Mouse (Mus musculus) layer of hippocampus, adult 8-10 months (tissue): ENCODE measurements around the gene Zswim9. TPM values are rescaled to one million over a fixed set of nuclear protein-coding genes. Genes with fewer than 3 reads are reported as not detected.

Experiments used
- DNase-seq, 2 experiments: peaks; one replicate each; pipeline ENCODE4 v3.0.0; 2022; ENCODE audit warnings: low spot score in 2 of 2
- total RNA-seq, 4 experiments: library from RNA; stranded (reverse); gene quantifications; 2 replicates each; pipeline ENCODE4 v1.2.4; 2022

Gene Zswim9
- total RNA-seq, 4 experiments from 2014 or later, result 15.2 to 18.8 (median 17.9) TPM

DNA sequence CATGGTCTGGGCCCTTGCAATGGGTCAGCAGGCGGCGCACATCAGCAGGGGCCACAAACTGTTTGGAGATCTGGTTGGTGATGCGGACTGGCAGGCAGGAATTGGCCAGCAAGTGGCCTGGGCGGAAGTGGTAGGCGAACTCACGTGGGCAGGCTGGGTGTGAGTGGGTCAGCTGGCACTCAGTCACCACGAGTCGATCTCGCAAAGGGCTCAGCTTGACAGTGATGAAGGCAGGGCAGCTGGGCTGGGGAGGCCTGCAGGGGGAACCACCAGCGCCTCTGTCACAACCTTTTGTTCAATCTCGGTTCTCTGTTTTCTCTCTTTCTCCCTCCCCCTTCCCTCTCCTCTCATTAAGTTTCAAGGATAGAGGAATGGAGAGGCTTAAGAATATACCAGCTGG is 9.1 kb downstream of the Zswim9 start:
- DNase-seq, result no peak

DNA sequence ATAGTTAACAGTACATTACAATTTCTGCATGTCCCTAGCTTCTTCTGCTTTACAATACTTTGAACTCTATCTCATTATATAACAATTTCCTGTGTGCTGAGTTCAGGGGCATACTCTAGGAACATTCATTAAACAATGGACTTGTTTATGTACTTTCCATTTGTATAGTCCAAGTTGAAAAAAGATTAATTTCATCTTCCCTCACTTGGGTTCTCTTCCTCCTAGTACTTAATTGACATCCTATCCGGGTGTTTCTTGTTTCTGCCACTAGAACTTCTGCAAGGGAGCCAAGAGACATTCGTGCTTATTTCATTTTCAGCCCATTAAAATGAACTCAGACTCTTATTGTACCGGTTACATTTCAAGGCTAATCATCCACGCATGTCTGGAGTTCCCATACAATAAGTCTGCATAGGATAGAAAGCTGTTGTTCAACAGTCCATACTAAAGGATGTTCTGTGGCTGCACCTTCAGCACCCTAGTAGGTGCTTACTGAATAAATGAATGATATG is 9.7 kb downstream of the Zswim9 start:
- no peak for DNase-seq

DNA sequence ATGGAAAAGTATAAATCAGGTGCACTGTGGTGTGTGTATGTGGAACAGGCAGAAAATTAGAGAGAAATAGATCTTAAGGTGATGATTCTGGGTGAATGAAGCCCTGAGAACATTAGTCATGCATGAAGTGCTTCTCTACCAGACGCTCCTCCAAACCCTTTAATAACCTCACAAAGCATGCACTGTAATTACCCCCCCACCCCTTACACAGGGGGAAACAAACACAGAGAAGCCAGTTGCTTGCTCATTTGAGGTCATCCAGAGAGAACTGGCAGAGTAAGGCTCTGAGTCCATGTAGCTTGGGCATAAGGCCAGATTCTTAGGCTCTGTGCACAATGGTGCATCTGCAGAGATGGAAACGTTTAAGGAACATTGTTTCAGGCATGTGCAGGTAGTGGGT is 14.1 kb downstream of the Zswim9 start:
- DNase-seq, result no peak

DNA sequence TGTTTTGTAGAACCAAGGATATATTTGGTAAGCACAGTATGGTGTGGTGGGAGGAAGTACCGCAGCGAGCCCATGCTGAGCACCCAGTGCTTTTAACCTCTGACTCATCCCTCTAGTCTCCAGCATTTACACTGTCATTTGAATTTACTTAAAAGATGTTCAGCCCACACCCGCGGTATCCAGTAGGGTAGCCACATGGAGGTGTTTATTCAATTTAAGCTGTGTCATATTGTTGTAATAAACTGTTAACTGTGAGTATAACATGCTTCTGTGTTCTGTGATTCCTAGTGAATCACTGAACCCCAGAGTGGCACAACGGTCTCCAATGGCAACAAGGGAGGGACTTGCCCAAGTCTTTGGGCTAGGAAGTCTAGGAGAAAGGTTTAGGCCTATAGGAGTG is 14.7 kb downstream of the Zswim9 start:
- no peak for DNase-seq

DNA sequence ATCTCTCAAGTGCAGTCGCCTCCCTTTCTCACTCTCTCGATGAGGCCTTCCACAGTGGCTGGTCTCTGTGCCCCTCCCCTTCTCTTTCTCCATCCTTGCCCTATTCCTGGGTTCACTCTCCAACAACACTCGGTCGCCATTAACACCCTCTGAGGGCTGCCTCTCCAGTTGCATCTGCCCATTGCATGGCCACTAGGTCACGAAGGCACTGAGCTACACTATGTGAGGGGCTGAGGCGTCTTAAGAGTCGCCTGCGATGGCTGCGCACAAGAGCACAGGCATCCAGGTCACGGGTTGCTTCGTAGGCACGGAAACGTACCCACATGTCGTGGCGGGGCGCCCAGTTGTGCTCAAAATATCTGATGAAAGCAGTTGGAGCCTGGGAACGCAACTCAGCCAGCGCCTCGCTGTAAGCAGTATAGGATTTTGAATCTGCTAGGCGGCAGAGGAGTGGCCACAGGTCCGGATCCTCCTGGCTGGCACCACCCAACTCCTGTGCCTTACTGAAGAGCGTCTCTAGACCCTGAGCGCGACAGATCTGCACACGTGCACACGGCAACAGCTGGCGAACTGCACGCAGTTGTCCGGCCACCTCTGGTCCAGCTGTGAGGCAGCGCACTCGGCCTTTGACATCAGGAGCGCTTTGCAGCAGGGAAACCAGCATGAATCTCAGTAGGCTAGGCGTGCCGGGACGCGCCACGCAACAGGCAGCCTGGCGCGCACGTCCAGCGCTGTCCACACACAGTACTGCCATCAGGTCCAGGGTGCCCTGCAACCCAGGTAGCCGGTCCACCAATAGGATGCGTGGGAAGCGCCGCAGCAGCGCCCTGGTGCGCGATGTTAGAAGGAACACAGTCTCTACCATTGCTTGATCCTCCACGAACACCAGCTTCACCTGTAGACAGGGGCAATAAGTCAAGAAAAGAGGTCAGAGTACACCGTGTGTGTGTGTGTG is 17.5 kb downstream of the Zswim9 start:
- DNase-seq, result no peak

DNA sequence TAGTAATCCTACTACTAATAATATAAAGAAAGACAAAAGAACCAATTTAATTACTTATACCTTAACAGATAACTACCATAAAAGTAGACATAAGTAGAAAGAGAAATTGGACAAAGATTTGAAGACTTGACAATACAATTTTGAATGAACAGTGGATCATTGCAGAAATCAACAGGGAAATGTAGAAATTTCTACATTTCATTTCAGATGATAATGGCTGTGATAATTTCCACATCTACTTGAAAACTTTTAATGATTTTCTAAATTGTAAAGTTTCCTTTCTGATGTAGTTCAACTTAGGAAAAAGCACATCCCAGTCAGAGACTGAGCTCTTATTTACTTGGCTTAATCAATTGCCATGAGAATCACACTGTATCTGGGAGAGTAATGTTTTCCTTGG is 65.8 kb downstream of the Zswim9 start, which contains the start of gene Vmn1r89:
Gene Vmn1r89 (plus strand): TSS at position 301 of the 400 bp plus-strand sequence.
- no peak for DNase-seq

Other genes starting within 250 kb of the Zswim9 start
- 100 to 1,000 TPM; 145 to 152 (median 147) TPM for gene Chmp2a, start 243.9 kb downstream of the Zswim9 start, total RNA-seq
- 100 to 1,000 TPM; 188 to 210 (median 192) TPM for gene Ube2m, start 240.4 kb downstream of the Zswim9 start, total RNA-seq
- gene Mzf1, start 224.0 kb downstream of the Zswim9 start, total RNA-seq, result 10 to 100 TPM; 12.1 to 16.3 (median 15.0) TPM
- not detected for gene Vmn1r85, start 183.5 kb downstream of the Zswim9 start, total RNA-seq
- not detected for gene Vmn1r86, start 158.8 kb downstream of the Zswim9 start, total RNA-seq
- gene Vmn1r87, start 138.6 kb downstream of the Zswim9 start, total RNA-seq, result not detected
- under 1 TPM; 0.16 to 0.35 (median 0.27) TPM for gene Vmn1r88, start 119.2 kb downstream of the Zswim9 start, total RNA-seq
- not detected for gene Vmn1r89, start 65.7 kb downstream of the Zswim9 start, total RNA-seq
- gene Lig1, start 1.4 kb downstream of the Zswim9 start, total RNA-seq, result 10 to 100 TPM in 2 of 4 experiments, 1 to 10 TPM in 2; 7.6 to 10.1 (median 9.3) TPM
- gene Pla2g4c, start 45.9 kb upstream of the Zswim9 start, total RNA-seq, result under 1 TPM; 0.12 to 0.32 (median 0.15) TPM
- gene Cabp5, start 119.4 kb upstream of the Zswim9 start, total RNA-seq, result under 1 TPM in 3 of 4 experiments, not detected in 1; 0.35 to 0.80 (median 0.80) TPM
- not detected for gene Bsph1, start 172.1 kb upstream of the Zswim9 start, total RNA-seq